Mouse (Mus musculus): ENCODE measurements around the gene Luzp2.

DNA sequence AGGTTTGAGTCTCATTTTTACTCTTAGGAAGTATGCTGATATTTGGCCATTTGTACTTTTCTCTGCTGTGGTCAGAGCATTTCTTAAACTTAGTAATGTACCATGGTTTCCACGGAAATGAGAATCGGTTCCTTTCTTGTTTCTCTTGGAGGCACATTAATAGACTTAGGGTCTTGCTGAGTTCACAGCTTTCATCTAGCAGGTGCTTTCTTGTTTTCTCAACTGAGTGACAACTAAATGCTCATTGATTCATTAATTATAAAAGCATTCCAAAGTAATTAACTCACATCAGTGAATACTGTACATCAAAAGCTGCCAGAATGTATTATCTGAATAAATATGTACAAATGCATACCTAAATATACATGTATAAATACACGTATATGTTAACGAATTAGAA, 127.4 kb downstream of the Luzp2 start:
- no peak for TF ChIP-seq HCFC1 (IDR thresholded peaks at IDR 0.05; ENCODE audit: borderline replicate concordance, insufficient read depth, low read length)
- no peak for TF ChIP-seq MAFK (IDR thresholded peaks at IDR 0.05; ENCODE audit: insufficient read depth, low read depth, low read length)

Data from ES-E14 (cell line).